Mouse (Mus musculus) ES-E14 (cell line): ENCODE results near the gene Rab4a. TPM values are rescaled to one million over a fixed set of nuclear protein-coding genes. Genes with fewer than 3 reads are reported as not detected.

Experiments used
- DNase-seq: peaks from one replicate; pipeline ENCODE4 v3.0.0-alpha.2; 2013; ENCODE audit warnings: low read depth, low spot score
- H3K27ac ChIP-seq: 2 replicates; pipeline ENCODE4 v1.5.1; 2012; ENCODE audit warnings: low read depth, mild to moderate bottlenecking, low read length, moderate library complexity, mixed read lengths; ENCODE audit not compliant: poor library complexity, insufficient read depth, severe bottlenecking
- H3K36me3 ChIP-seq: 2 replicates; pipeline ENCODE4 v1.6.1; 2012; ENCODE audit warnings: mild to moderate bottlenecking, low read length, moderate library complexity, mixed read lengths; ENCODE audit not compliant: control insufficient read depth, poor library complexity, insufficient read depth, severe bottlenecking
- H3K4me1 ChIP-seq, 2 experiments: fragments of 150-350 bp in 1 of 2; sonication (generic) in 1 of 2; 2 replicates each; pipeline ENCODE4 v1.6.1; 2012; ENCODE audit warnings: low read length in 2 of 2, mild to moderate bottlenecking in 1 of 2, mixed read lengths in 1 of 2; ENCODE audit not compliant: control insufficient read depth in 2 of 2, insufficient read depth in 2 of 2, poor library complexity in 1 of 2
- H3K4me3 ChIP-seq, 2 experiments: fragments of 150-350 bp in 1 of 2; sonication (generic) in 1 of 2; 2 replicates each; pipeline ENCODE4 v1.5.1; 2012; ENCODE audit warnings: low read length in 2 of 2, low read depth in 1 of 2, mild to moderate bottlenecking in 1 of 2, mixed read lengths in 1 of 2; ENCODE audit not compliant: insufficient read depth in 1 of 2, poor library complexity in 1 of 2, severe bottlenecking in 1 of 2
- H3K9ac ChIP-seq: 2 replicates; pipeline ENCODE4 v1.6.1; 2012; ENCODE audit warnings: low read depth, mild to moderate bottlenecking, low read length, mixed read lengths; ENCODE audit not compliant: poor library complexity, insufficient read depth, severe bottlenecking
- H3K9me3 ChIP-seq: fragments of 150-350 bp; sonication (generic); 2 replicates; pipeline ENCODE4 v1.6.1; 2012; ENCODE audit warnings: low read depth, mild to moderate bottlenecking, low read length; ENCODE audit not compliant: control insufficient read depth, insufficient read depth
- CHD2 ChIP-seq: IDR thresholded peaks from 2 replicates; pipeline ENCODE4 v1.6.1; 2014; ENCODE audit warnings: mild to moderate bottlenecking, low read depth, low read length, inconsistent platforms
- HCFC1 ChIP-seq: IDR thresholded peaks from 2 replicates; pipeline ENCODE4 v1.6.1; 2012; ENCODE audit warnings: low read length, inconsistent platforms, borderline replicate concordance; ENCODE audit not compliant: insufficient read depth
- MAFK ChIP-seq: IDR thresholded peaks from 2 replicates; pipeline ENCODE4 v1.6.1; 2014; ENCODE audit warnings: mild to moderate bottlenecking, low read depth, low read length, inconsistent platforms; ENCODE audit not compliant: insufficient read depth
- ZC3H11A ChIP-seq: IDR thresholded peaks from 2 replicates; pipeline ENCODE4 v1.6.1; 2012; ENCODE audit warnings: low read depth, mild to moderate bottlenecking, inconsistent platforms, low read length, borderline replicate concordance
- ZNF384 ChIP-seq: IDR thresholded peaks from 2 replicates; pipeline ENCODE4 v1.6.1; 2012; ENCODE audit warnings: low read depth, low read length, inconsistent platforms
- in situ Hi-C, 2 experiments: fragments of 600-800 bp; cut with MboI; formaldehyde crosslinking; loops; one replicate each; pipeline ENCODE4 v1.15.1; 2025; ENCODE audit warnings: low sequenced_read_pairs in 2 of 2, inconsistent platforms in 1 of 2; ENCODE audit not compliant: unreplicated experiment in 2 of 2
- total RNA-seq: library from RNA; depleted of rRNA; stranded (reverse); fragments of 300-350 nt; gene quantifications from 2 replicates; pipeline ENCODE4 v1.2.3, GENCODE M21; 2012

The Rab4a gene
- total RNA-seq, 1 experiment, result 29.6 TPM

DNA sequence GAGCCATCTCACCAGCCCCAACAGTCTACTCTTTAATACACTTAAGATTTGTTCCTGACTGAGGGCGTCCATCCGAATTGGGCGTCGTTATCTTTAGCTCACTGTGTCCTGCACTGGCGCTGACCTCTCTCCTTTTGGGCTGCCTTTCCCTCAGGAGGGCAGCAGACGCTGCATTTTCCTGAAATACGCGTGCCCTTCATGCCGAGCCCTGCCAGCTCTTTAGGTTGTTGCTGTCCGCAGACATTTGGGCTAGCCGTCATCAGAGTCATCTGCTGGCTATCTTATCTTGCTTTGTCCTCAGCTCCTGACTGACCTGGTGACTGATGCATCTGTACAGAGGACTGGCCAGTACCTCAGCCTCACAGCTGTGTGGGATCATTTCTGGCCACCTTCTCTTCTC is 9.5 kb downstream of the Rab4a start:
- H3K27ac ChIP-seq, result no peak overlapping the region
- in situ Hi-C loops, result no loop called here

GRCm38 (mm10) chr8:123816939-123817338 is 11.2 kb downstream of the Rab4a start:
- Histone ChIP-seq H3K9me3 (no peaks in the 10 kb centered on the region), H3K4me3 (no peak overlapping the region), H3K27ac (no peak overlapping the region), H3K36me3 (peaks cover 11% of the 10 kb centered on the region; the same call in 1 of the 2 replicates), H3K4me1 (peaks cover 2 to 11% of the 10 kb centered on the region in 2 experiments; a peak in 2 of 4 replicates), H3K9ac (no peak overlapping the region)
- in situ Hi-C loops, result no loop called here
- no peak for DNase-seq
- TF ChIP-seq HCFC1 (no peak), MAFK (no peak), ZC3H11A (no peak), ZNF384 (no peak), CHD2 (no peak)

More for the DNA sequence above, 9.5 kb downstream of the Rab4a start:
- no peak overlapping the region for H3K9ac ChIP-seq
- no peaks in the 10 kb centered on the region for H3K9me3 ChIP-seq
- no peak for DNase-seq
- no peak for TF ChIP-seq MAFK
- TF ChIP-seq ZC3H11A, result no peak
- no peak for TF ChIP-seq ZNF384
- no peak overlapping the region for H3K4me3 ChIP-seq
- peaks cover 2 to 11% of the 10 kb centered on the region in 2 experiments; a peak in 2 of 4 replicates for H3K4me1 ChIP-seq
- H3K36me3 ChIP-seq, result peaks cover 9% of the 10 kb centered on the region; the same call in 1 of the 2 replicates

- in situ Hi-C loops, result no loop called here
- Histone ChIP-seq H3K4me3 (no peak overlapping the region), H3K9ac (no peak overlapping the region), H3K36me3 (peaks cover 11% of the 10 kb centered on the region; the same call in 1 of the 2 replicates), H3K9me3 (no peaks in the 10 kb centered on the region), H3K27ac (no peak overlapping the region), H3K4me1 (peaks cover 2 to 11% of the 10 kb centered on the region in 2 experiments; a peak in 2 of 4 replicates)
- DNase-seq, result no peak
- no peak for TF ChIP-seq ZNF384
- TF ChIP-seq ZC3H11A, result no peak
- TF ChIP-seq MAFK, result no peak
- no peak for TF ChIP-seq HCFC1
- TF ChIP-seq CHD2, result no peak
These were observed 12.0 kb downstream of the Rab4a start for GRCm38 (mm10) chr8:123817747-123818146.

DNA sequence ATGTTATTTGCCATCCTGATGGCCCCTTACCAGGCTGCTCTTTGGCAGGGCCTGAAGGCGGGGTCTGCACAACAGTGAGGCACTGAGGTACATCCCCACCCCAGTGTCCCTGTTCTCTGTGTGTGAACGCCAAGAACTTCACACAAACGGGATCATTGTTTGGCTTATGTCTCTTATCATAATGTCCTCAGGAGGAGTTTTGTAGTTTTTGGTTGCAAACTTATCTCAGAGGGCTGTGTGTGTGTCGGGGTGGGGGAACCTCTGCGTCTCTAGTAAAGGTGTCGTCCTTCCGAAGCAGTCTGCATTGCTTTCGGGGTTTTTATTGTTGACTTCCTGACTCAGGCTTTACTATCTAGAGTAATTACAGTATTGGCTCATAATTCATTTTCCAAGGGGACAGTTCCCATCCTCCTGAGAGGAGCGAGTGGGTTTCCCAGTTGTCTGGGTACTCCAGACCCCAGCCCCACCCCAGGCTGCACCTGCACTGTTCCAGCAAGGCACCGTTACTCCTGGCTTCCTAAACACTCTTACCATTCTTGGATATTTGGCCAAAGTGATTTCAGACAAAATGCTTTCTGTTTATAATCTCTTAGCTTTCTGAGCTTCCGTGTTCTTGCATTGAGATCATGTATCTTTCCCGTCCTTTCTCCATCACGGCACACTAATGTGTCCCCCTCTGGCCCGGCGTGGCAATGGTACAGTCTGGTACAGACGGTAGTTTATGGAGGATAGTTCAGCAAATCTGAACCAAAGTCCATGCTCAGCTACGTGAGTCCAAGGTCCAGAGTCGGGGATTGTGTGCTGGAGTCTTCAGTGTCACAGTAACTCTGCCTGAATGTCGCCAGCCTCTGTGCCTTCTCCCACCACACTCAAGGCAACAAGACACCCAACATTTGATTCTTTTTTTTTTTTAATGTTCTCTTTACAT is 14.2 kb downstream of the Rab4a start:
- H3K9me3 ChIP-seq, result no peaks in the 10 kb centered on the region
- peaks cover 1 to 5% of the 10 kb centered on the region in 2 experiments; a peak in 2 of 4 replicates for H3K4me1 ChIP-seq
- H3K9ac ChIP-seq, result no peak overlapping the region
- peaks cover 12% of the 10 kb centered on the region; the same call in 1 of the 2 replicates for H3K36me3 ChIP-seq
- H3K27ac ChIP-seq, result no peak overlapping the region
- no peak for DNase-seq
- TF ChIP-seq CHD2, result no peak
- in situ Hi-C loops, result no loop called here
- no peak overlapping the region for H3K4me3 ChIP-seq
